Mouse (Mus musculus) heart, adult 8-10 months (tissue): Measurements from ENCODE around the gene Macrod1. TPM values are rescaled to one million over a fixed set of nuclear protein-coding genes. Genes with fewer than 3 reads are reported as not detected.
A peak's percentile ranks its signal among the peaks of the same experiment; 100 is the strongest.

Experiments used
- DNase-seq: peaks from one replicate; pipeline ENCODE4 v3.0.0; 2022; ENCODE audit warnings: low spot score
- total RNA-seq, 4 experiments: library from RNA; stranded (reverse); gene quantifications; 2 replicates each; pipeline ENCODE4 v1.2.4; 2022

Gene Macrod1
- total RNA-seq, 4 experiments from 2014 or later: 318 to 340 (median 328) TPM

- no peak for DNase-seq
These were observed 180.1 kb downstream of the Macrod1 start for GRCm38 (mm10) chr19:7236742-7237141.

DNA sequence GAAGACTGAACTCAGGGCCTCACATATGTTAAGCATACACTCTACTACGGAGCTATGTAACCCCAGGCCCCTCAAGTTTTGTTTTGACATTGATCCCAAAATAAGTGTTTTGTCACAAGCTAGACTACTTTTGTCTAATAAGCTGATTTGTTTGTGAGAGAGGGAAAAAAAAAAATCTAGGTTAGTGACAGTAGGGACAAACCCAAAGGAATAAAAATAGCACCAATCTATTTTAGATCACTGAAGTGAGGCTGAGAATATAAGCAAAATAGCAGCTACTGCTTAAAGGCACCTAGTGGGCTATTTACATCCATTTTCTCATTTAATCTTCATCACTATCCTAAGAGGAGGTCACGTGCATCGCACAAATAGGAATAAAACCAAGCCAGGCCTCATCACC is 183.0 kb downstream of the Macrod1 start:
- no peak for DNase-seq

- no peak for DNase-seq
These were observed 183.7 kb downstream of the Macrod1 start for GRCm38 (mm10) chr19:7240291-7240690.

GRCm38 (mm10) chr19:7240782-7241690 is 184.4 kb downstream of the Macrod1 start, which contains the start of gene Naa40:
TSS of gene Naa40 (minus strand) at chr19:7241183.
- DNase-seq: peak; percentile 83

DNA sequence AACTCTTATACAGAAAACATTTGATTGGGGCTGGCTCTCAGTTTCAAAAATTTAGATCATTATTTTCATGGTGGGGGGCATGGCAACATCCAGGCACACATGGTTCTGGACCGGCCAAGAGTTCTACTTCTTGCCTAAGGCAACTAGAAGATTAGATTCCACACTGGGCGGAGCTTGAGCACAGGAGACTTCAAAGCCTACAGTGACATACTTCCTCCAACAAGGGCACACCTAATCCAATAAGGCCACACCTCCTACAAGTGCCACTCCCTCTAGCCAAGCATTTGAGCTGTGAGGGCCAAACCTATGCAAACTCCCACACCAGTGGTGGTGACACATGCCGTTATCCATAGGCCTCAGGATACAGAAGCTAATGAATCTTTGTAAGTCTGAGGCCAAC is 189.4 kb downstream of the Macrod1 start:
- no peak for DNase-seq

Other genes starting within 250 kb of the Macrod1 start
- gene Rps6ka4, start 216.2 kb upstream of the Macrod1 start, total RNA-seq: 10 to 100 TPM; 15.0 to 20.0 (median 17.5) TPM
- gene Ccdc88b, start 198.6 kb upstream of the Macrod1 start, total RNA-seq: under 1 TPM; 0.44 to 0.89 (median 0.66) TPM
- 10 to 100 TPM; 29.9 to 49.7 (median 39.7) TPM for gene Trmt112, start 147.1 kb upstream of the Macrod1 start, total RNA-seq
- gene Prdx5, start 146.7 kb upstream of the Macrod1 start, total RNA-seq: 100 to 1,000 TPM; 620 to 842 (median 766) TPM
- 100 to 1,000 TPM; 153 to 180 (median 168) TPM for gene Esrra, start 135.0 kb upstream of the Macrod1 start, total RNA-seq
- not detected for gene Catsperz, start 131.4 kb upstream of the Macrod1 start, total RNA-seq
- not detected for gene Kcnk4, start 122.3 kb upstream of the Macrod1 start, total RNA-seq
- 10 to 100 TPM; 19.5 to 23.8 (median 21.3) TPM for gene Bad, start 114.9 kb upstream of the Macrod1 start, total RNA-seq
- gene Gpr137, start 114.3 kb upstream of the Macrod1 start, total RNA-seq: 10 to 100 TPM; 33.4 to 37.4 (median 35.7) TPM
- gene Ppp1r14b, start 81.8 kb upstream of the Macrod1 start, total RNA-seq: 100 to 1,000 TPM in 1 of 4 experiments, 10 to 100 TPM in 3; 75.4 to 112 (median 91.3) TPM
- gene Plcb3, start 80.3 kb upstream of the Macrod1 start, total RNA-seq: 10 to 100 TPM; 15.6 to 16.2 (median 15.6) TPM
- 10 to 100 TPM; 17.2 to 23.1 (median 20.9) TPM for gene Fkbp2, start 76.3 kb upstream of the Macrod1 start, total RNA-seq
- gene Vegfb, start 69.2 kb upstream of the Macrod1 start, total RNA-seq: 100 to 1,000 TPM; 488 to 525 (median 495) TPM
- 10 to 100 TPM; 48.7 to 62.9 (median 53.7) TPM for gene Dnajc4, start 64.2 kb upstream of the Macrod1 start, total RNA-seq
- 10 to 100 TPM; 26.8 to 34.4 (median 29.9) TPM for gene Nudt22, start 60.7 kb upstream of the Macrod1 start, total RNA-seq
- gene Trpt1, start 60.7 kb upstream of the Macrod1 start, total RNA-seq: 10 to 100 TPM; 26.1 to 30.5 (median 27.3) TPM
- gene Fermt3, start 37.3 kb upstream of the Macrod1 start, total RNA-seq: 1 to 10 TPM; 3.3 to 9.6 (median 4.4) TPM
- 100 to 1,000 TPM in 3 of 4 experiments, 10 to 100 TPM in 1; 96.7 to 125 (median 109) TPM for gene Stip1, start 16.8 kb upstream of the Macrod1 start, total RNA-seq
- gene Flrt1, start 48.9 kb downstream of the Macrod1 start, total RNA-seq: 1 to 10 TPM in 3 of 4 experiments, under 1 TPM in 1; 0.92 to 2.0 (median 1.4) TPM
- gene Otub1, start 149.5 kb downstream of the Macrod1 start, total RNA-seq: 10 to 100 TPM; 62.2 to 71.6 (median 68.0) TPM
- 100 to 1,000 TPM; 406 to 459 (median 432) TPM for gene Cox8a, start 160.8 kb downstream of the Macrod1 start, total RNA-seq
- 10 to 100 TPM; 11.7 to 21.1 (median 17.1) TPM for gene Naa40, start 184.4 kb downstream of the Macrod1 start, total RNA-seq
- 10 to 100 TPM in 1 of 4 experiments, 1 to 10 TPM in 3; 5.5 to 12.7 (median 7.3) TPM for gene Rcor2, start 210.5 kb downstream of the Macrod1 start, total RNA-seq